Mouse (Mus musculus) Muller cell, postnatal 12 days (primary cell): ENCODE data around the gene Gpr152.

Experiments used
- DNase-seq: peaks from one replicate; pipeline ENCODE4 v3.0.0-alpha.2; 2015; ENCODE audit errors: inconsistent ontology term

Gpr152 gene

GRCm38 (mm10) chr19:4139446-4139845 is at the start of gene Gpr152:
TSS of gene Gpr152 (plus strand) at chr19:4139787.
- no peak for DNase-seq

- DNase-seq, result no peak
These were observed 49.1 kb upstream of the Gpr152 start for GRCm38 (mm10) chr19:4090446-4090845.

- no peak for DNase-seq
These were observed 48.2 kb upstream of the Gpr152 start for GRCm38 (mm10) chr19:4091383-4091782.

- no peak for DNase-seq
These were observed 46.8 kb upstream of the Gpr152 start for GRCm38 (mm10) chr19:4092750-4093149.

- DNase-seq, result no peak
These were observed 45.8 kb upstream of the Gpr152 start for GRCm38 (mm10) chr19:4093772-4094171.

GRCm38 (mm10) chr19:4094348-4094747 is 45.2 kb upstream of the Gpr152 start:
- DNase-seq, result no peak

- DNase-seq, result no peak
These were observed 44.7 kb upstream of the Gpr152 start for GRCm38 (mm10) chr19:4094774-4095303.

GRCm38 (mm10) chr19:4095802-4096201 is 43.8 kb upstream of the Gpr152 start:
- DNase-seq, result no peak

- DNase-seq, result peak; percentile 100
These were observed 42.7 kb upstream of the Gpr152 start, which contains the start of gene Cdk2ap2 for GRCm38 (mm10) chr19:4096642-4097440. TSS of gene Cdk2ap2 (plus strand) at chr19:4097182.

- no peak for DNase-seq
These were observed 42.2 kb upstream of the Gpr152 start for GRCm38 (mm10) chr19:4097441-4097825.

GRCm38 (mm10) chr19:4098426-4098825 is 41.2 kb upstream of the Gpr152 start:
- DNase-seq, result no peak

- peak; percentile 91 for DNase-seq
These were observed 40.5 kb upstream of the Gpr152 start for GRCm38 (mm10) chr19:4099056-4099455.

GRCm38 (mm10) chr19:4099837-4100717 is 39.5 kb upstream of the Gpr152 start, which contains the start of gene Pitpnm1:
TSS of gene Pitpnm1 (plus strand) at chr19:4099998.
- peak; percentile 82 for DNase-seq

GRCm38 (mm10) chr19:4100718-4101261 is 38.8 kb upstream of the Gpr152 start:
- DNase-seq, result peak; percentile 68

GRCm38 (mm10) chr19:4101466-4101865 is 38.1 kb upstream of the Gpr152 start:
- DNase-seq, result no peak

- DNase-seq, result no peak
These were observed 37.5 kb upstream of the Gpr152 start for GRCm38 (mm10) chr19:4102049-4102448.

- DNase-seq, result no peak
These were observed 37.0 kb upstream of the Gpr152 start for GRCm38 (mm10) chr19:4102626-4103025.

GRCm38 (mm10) chr19:4103294-4103693 is 36.3 kb upstream of the Gpr152 start:
- DNase-seq, result no peak

GRCm38 (mm10) chr19:4103792-4104191 is 35.8 kb upstream of the Gpr152 start:
- DNase-seq, result no peak

GRCm38 (mm10) chr19:4104675-4105194 is 34.9 kb upstream of the Gpr152 start:
- DNase-seq, result no peak

- no peak for DNase-seq
These were observed 32.9 kb upstream of the Gpr152 start for GRCm38 (mm10) chr19:4106654-4107053.

GRCm38 (mm10) chr19:4108535-4108934 is 31.1 kb upstream of the Gpr152 start:
- no peak for DNase-seq
